Mouse (Mus musculus) testis, adult 2 months (tissue): ENCODE results near the gene Prepl.

Source experiments
- CTCF ChIP-seq: fragments of 200-500 bp; IDR thresholded peaks from 2 replicates; pipeline ENCODE4 v1.5.1; 2012; ENCODE audit warnings: low read depth, mild to moderate bottlenecking, inconsistent platforms, low read length, moderate library complexity; ENCODE audit not compliant: control insufficient read depth, insufficient read depth, insufficient replicate concordance
- POLR2A ChIP-seq: fragments of 200-500 bp; IDR thresholded peaks from 2 replicates; pipeline ENCODE4 v1.6.1; 2012; ENCODE audit warnings: low read depth, mild to moderate bottlenecking, inconsistent platforms, low read length, moderate library complexity; ENCODE audit not compliant: control insufficient read depth

- no peak for TF ChIP-seq CTCF
- no peak for TF ChIP-seq POLR2A
Observed at GRCm38 (mm10) chr17:85058276-85058675, 31.8 kb downstream of the Prepl start.
